Mouse (Mus musculus): ENCODE measurements around the gene Rcc1.

DNA sequence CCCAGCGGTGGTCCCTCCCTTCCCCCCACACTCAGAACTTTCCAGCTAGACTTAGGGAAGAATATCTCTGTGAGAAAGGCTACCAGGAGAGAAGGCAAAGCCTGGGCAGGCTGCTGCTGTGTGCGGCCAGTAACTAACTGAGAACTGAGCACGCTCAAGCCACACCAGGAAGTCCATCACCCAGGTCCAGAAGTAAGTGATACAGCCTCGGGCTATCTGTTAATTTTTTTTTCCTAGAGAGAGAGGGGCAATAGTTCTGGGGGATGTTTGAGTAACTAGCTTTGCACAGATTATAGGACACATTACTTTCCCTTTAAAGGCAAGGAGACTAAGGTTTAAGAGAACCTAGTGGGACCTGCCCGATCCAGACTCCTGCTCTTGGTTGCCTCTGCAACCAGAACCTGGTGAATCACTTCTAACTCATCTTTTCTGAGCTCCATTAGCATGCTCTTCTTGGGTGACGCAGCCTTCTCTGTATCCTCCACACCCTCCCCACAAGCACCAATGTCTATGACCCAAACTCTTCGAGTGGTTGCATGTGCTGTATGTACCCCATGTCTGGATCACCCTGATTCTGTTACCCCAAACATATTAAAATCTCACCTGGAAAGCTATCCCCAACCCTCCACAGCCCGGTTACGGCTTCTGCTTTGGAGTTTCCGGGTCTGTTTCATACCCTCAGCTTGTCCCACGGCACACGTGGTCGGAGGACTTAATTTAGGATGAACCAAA, 8.8 kb downstream of the Rcc1 start:
- TF ChIP-seq GATA1 (IDR thresholded peaks at IDR 0.05; ENCODE audit: low read length) (no peak), TAL1 (IDR thresholded peaks at IDR 0.05; ENCODE audit: low read length) (no peak)
